Mouse (Mus musculus): ENCODE data around the gene Pgp.

DNA sequence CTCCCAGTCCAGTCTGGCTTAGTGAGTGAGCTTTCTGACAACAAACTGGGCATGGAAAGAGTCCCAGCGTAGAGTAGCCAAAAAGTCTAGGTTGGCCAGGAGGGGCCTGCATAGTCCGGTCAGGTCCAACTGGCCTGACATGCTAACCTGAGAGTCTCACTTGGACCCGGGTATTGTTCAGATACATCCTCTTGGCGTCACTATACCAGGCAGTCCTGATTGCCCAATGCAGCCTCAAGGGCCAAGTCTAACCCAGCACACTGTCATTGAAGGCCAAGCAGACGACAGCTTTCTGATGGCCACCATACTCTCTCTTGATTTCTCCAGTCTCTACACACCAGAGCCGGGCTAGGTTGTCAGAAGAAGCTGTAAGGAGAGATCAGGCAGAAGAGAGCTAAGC, 5.4 kb downstream of the Pgp start:
- TF ChIP-seq FLI1 (IDR thresholded peaks at IDR 0.05; ENCODE audit: low read length), result no peak
- no peak for TF ChIP-seq GATA1 (IDR thresholded peaks at IDR 0.05; ENCODE audit: borderline replicate concordance, low read length)
